14 mouse cellular contexts compared by ENCODE assay signal in genomic region chr6:131377378-131377777, GRCm38 (mm10).
"Had no signal": no experiment of that assay in that cellular context is flagged by ENCODE, and none has a peak within 500 bp of the region (broad histone marks: within the 10 kb centered on the region; RNA-seq: fewer than 3 reads in every experiment).

No protein-coding gene starts in this region.

- H3K4me2 ChIP-seq: lung, embryonic 14.5 days; midbrain, embryonic 11.5 days; midbrain, embryonic 13.5 days; midbrain, embryonic 15.5 days; neural tube, embryonic 12.5 days; stomach, embryonic 15.5 days had no signal

- H3K9ac ChIP-seq: lung, embryonic 14.5 days; midbrain, embryonic 13.5 days; midbrain, embryonic 15.5 days; neural tube, embryonic 12.5 days; stomach, embryonic 15.5 days had no signal

- H3K4me3 ChIP-seq: midbrain, embryonic 13.5 days; midbrain, embryonic 15.5 days; neural tube, embryonic 12.5 days; stomach, embryonic 15.5 days had no signal

- H3K27me3 ChIP-seq: midbrain, embryonic 13.5 days; midbrain, embryonic 15.5 days; neural tube, embryonic 12.5 days; stomach, embryonic 15.5 days had no signal

- H3K9me3 ChIP-seq: midbrain, embryonic 13.5 days; midbrain, embryonic 15.5 days; neural tube, embryonic 12.5 days; stomach, embryonic 15.5 days had no signal

- H3K27ac ChIP-seq: midbrain, embryonic 13.5 days; midbrain, embryonic 15.5 days; neural tube, embryonic 12.5 days; stomach, embryonic 15.5 days; stomach, postnatal 0 days had no signal

- DNase-seq: lung, adult 18-20 months; lung, embryonic 14.5 days; lung, postnatal 10 days; lung, postnatal 4 days; right cerebral cortex, postnatal 14 days; thymus, adult 2 months; thymus, postnatal 25 days; thymus, postnatal 4 days had no signal

- ATAC-seq: midbrain, embryonic 13.5 days; midbrain, embryonic 15.5 days had no signal
